Mouse (Mus musculus): ENCODE results near the gene Saysd1. TPM values are rescaled to one million over a fixed set of nuclear protein-coding genes. Genes with fewer than 3 reads are reported as not detected.

Saysd1 gene
- total RNA-seq, 2 experiments from 2014 or later: 4.6 to 4.8 TPM

DNA sequence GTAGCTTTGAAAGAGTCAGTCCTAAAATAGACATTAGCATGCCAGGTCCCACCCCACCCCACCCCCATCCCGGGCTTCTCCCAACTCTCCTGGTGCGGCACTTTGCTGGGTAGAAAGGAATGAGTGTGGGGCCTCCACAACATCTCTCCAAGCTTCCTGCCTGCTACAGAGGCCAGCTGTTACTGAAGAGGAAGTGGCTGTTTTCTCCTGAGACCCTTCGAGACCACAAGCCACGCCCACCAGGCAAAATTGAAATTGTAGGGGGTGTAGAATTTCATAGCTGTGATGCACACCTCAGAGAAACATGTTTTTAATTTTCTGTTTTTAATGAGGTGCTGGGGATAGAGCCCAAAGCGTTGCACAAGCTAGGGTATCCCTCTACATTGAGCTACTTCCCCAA is 17.5 kb downstream of the Saysd1 start:
- intact Hi-C loops (cut with DNase I): no loop called here
- no peak for DNase-seq (ENCODE audit: extremely low spot score in 1 of 2, low spot score in 2 of 2)

- intact Hi-C loops (cut with DNase I): no loop called here
- no peak for DNase-seq (ENCODE audit: extremely low spot score in 1 of 2, low spot score in 2 of 2)
Observed at GRCm38 (mm10) chr14:20120012-20120411, 18.3 kb downstream of the Saysd1 start.

DNA sequence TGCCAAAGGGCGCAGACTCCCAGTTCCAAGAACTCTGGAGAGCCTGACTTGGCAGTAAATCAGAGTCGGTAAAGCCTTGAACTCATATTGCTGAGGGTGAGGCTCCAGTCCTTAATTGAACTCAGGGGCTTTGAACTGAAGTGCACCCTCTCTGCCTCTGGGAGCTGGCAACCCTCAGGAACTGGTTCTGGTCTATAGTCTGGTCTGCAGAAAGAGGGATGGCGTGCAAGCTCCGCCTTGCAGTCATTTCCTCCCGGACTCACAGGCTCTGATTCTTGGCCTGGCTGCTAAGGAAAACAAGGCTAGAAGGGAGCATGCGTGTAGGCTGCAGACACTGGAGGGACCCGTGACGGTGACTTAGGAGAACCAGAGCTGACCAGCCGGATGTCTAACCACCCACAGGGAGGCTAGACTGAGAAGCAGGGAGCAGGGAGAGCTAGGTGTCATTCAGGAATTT is 22.2 kb downstream of the Saysd1 start:
- intact Hi-C loops (cut with DNase I): no loop called here
- DNase-seq (ENCODE audit: extremely low spot score in 1 of 2, low spot score in 2 of 2): peak in 1 of 2 experiments; percentile 41

- intact Hi-C loops (cut with DNase I): loop anchor here (1.0 to 5.0 kb wide), 2 partner anchors 143 to 267 kb away; no protein-coding TSS in a partner anchor
- no peak for DNase-seq (ENCODE audit: extremely low spot score in 1 of 2, low spot score in 2 of 2)
Observed at GRCm38 (mm10) chr14:20114951-20115350, 23.4 kb downstream of the Saysd1 start.

GRCm38 (mm10) chr14:20113964-20114363 is 24.4 kb downstream of the Saysd1 start:
- intact Hi-C loops (cut with DNase I): loop anchor here (1.0 to 5.0 kb wide), 2 partner anchors 144 to 268 kb away; no protein-coding TSS in a partner anchor
- DNase-seq (ENCODE audit: extremely low spot score in 1 of 2, low spot score in 2 of 2): peak; percentile 68 to 88

DNA sequence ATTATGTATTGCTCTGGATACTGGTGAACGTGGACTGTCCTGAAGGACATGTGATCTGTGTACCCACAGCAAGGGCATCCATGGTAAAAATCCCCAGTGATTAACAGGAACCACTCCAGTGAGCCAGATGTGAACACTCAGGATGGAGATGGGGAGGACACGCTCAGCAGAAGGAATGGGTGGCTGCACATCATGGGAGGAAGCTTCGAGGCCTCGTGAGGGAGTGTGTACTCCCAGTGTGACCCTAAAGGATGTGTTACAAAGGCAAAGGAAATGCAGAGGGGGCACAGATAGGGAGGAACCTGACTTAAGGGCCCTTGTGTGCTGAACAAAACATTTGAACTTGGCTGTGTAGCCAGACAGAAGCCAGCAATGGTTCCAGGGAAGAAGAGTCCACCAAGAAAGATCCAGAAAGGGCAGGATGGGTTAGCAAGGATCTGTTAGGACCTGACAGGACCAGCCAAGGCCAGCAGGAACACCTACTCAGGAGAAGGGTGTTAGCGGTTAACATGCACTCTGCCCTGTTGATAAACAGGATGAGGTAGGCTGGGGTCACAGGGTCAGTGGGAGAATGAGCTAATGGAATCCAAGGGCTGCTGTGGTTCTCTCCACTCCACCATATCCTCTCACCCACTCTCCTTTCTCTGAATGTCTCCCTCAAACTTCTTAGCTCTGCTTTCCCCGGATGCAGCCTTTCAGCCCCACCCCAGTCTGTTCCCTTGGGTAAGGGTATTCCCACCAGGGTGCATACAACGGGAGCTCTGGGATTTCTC is 25.0 kb downstream of the Saysd1 start:
- intact Hi-C loops (cut with DNase I): loop anchor here (5.0 kb wide), 1 partner anchor 269 kb away; no protein-coding TSS in a partner anchor
- DNase-seq (ENCODE audit: extremely low spot score in 1 of 2, low spot score in 2 of 2): no peak

GRCm38 (mm10) chr14:20112218-20112617 is 26.1 kb downstream of the Saysd1 start:
- intact Hi-C loops (cut with DNase I): loop anchor here (5.0 kb wide), 1 partner anchor 270 kb away; no protein-coding TSS in a partner anchor
- DNase-seq (ENCODE audit: extremely low spot score in 1 of 2, low spot score in 2 of 2): no peak

GRCm38 (mm10) chr14:20110945-20111344 is 27.4 kb downstream of the Saysd1 start:
- DNase-seq (ENCODE audit: extremely low spot score in 1 of 2, low spot score in 2 of 2): no peak
- intact Hi-C loops (cut with DNase I): loop anchor here (5.0 kb wide), 1 partner anchor 271 kb away; no protein-coding TSS in a partner anchor

- intact Hi-C loops (cut with DNase I): no loop called here
- no peak for DNase-seq (ENCODE audit: extremely low spot score in 1 of 2, low spot score in 2 of 2)
Observed at GRCm38 (mm10) chr14:20106271-20106670, 32.1 kb downstream of the Saysd1 start.

- no peak for DNase-seq (ENCODE audit: extremely low spot score in 1 of 2, low spot score in 2 of 2)
- intact Hi-C loops (cut with DNase I): no loop called here
Observed at GRCm38 (mm10) chr14:20103207-20103606, 35.1 kb downstream of the Saysd1 start.

DNA sequence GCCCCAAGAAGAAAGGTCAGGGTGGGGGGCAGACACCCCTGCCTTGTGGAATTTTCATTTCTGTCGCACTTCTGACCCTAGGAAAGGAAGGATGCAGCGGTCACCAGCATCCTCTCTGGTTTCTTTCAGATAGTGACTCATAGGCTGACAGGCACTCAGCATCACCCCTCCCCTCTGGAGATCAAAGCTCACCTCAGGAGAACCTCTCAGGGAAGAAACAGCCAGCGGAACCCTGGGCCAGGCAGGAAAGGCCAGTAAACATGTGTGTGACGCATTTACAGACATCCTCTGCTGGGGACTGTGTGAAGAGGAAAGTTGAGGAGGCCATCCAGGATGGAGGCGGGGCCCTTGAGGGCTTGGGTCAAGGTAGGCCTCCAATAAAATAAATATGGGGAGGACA is 40.3 kb downstream of the Saysd1 start:
- peak in 1 of 2 experiments; percentile 79 for DNase-seq (ENCODE audit: extremely low spot score in 1 of 2, low spot score in 2 of 2)
- intact Hi-C loops (cut with DNase I): no loop called here

GRCm38 (mm10) chr14:20094942-20095341 is 43.4 kb downstream of the Saysd1 start:
- intact Hi-C loops (cut with DNase I): no loop called here
- no peak for DNase-seq (ENCODE audit: extremely low spot score in 1 of 2, low spot score in 2 of 2)

DNA sequence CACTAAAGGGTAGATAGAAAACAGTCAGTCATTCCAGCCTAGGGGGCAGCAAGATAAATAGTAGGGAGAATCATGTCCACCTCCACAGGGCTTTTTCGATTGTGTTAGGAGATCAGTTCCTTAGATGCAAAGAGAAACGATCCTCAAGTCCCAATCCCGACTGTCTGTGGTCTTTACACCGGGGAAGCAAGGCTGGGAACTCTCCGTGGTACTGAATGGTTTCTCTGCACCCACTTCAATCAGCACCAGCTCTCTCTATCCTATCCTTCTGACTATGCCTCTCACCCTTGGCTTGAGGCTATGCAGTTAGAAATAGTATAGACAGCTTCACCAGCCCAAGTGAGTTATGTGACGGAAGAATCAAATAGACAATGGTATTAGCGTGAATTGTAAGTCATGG is 44.8 kb downstream of the Saysd1 start:
- intact Hi-C loops (cut with DNase I): no loop called here
- no peak for DNase-seq (ENCODE audit: extremely low spot score in 1 of 2, low spot score in 2 of 2)

- intact Hi-C loops (cut with DNase I): no loop called here
- no peak for DNase-seq (ENCODE audit: extremely low spot score in 1 of 2, low spot score in 2 of 2)
Observed at GRCm38 (mm10) chr14:20084335-20084734, 54.0 kb downstream of the Saysd1 start.

DNA sequence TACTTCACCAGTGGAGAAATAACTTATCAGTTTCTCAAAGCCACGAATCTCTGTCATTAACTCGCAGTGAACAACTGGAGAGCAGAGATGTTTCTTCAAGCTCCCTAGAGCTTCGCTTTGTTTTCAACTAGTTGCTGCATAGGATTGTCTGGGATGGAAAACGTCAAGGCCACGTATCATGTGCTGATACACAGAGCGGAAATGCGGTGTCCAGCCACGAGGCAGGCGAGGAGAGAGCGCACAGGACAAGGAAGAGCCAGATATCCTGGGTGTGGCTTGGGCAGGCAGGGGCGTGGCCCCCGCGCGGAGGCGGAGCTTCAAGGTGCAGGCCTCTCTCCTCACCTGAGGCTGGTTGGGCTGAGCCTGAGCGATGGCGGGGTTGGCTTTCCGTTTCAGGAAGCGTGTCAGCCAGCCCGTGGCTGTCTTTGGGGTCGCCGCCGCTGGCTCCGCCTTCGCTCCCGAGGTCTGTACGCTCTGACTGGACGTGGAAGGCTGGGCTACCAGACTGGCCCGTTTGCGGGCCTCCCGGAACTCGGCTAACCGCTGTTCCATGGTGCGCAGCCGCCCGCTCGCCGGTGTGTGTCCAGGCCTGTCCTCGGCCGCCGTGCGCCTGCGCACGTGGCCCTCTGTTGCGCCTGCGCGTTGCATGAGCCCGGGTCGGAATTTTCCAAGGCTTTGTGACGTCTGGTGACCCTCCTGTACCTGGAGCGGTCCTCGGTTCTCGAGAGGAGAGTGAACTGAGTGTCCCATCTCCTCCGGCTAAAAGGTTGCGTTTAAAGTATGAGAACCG is 55.6 kb downstream of the Saysd1 start:
- DNase-seq (ENCODE audit: extremely low spot score in 1 of 2, low spot score in 2 of 2): peak; percentile 83 to 92
- intact Hi-C loops (cut with DNase I): no loop called here

- intact Hi-C loops (cut with DNase I): no loop called here
- DNase-seq (ENCODE audit: extremely low spot score in 1 of 2, low spot score in 2 of 2): no peak
Observed at GRCm38 (mm10) chr14:20081937-20082533, 56.3 kb downstream of the Saysd1 start.

- DNase-seq (ENCODE audit: extremely low spot score in 1 of 2, low spot score in 2 of 2): no peak
- intact Hi-C loops (cut with DNase I): no loop called here
Observed at GRCm38 (mm10) chr14:20081084-20081483, 57.2 kb downstream of the Saysd1 start.

GRCm38 (mm10) chr14:20077181-20077580 is 61.2 kb downstream of the Saysd1 start:
- intact Hi-C loops (cut with DNase I): no loop called here
- no peak for DNase-seq (ENCODE audit: extremely low spot score in 1 of 2, low spot score in 2 of 2)

GRCm38 (mm10) chr14:20075544-20075943 is 62.8 kb downstream of the Saysd1 start:
- no peak for DNase-seq (ENCODE audit: extremely low spot score in 1 of 2, low spot score in 2 of 2)
- intact Hi-C loops (cut with DNase I): no loop called here
